Mouse (Mus musculus) CH12F3 (cell line): ENCODE results near the gene Serpinh1.

ENCODE experiments used
- in situ Hi-C: fragments of 300-500 bp; cut with MboI; formaldehyde crosslinking; loops from 2 replicates; pipeline ENCODE4 v1.14.3; 2020; ENCODE audit warnings: low sequenced_read_pairs

Gene Serpinh1

GRCm38 (mm10) chr7:99330012-99330411 is 23.0 kb downstream of the Serpinh1 start:
- in situ Hi-C loops = no loop called here

- in situ Hi-C loops = no loop called here
Observed at GRCm38 (mm10) chr7:99328847-99329246, 24.2 kb downstream of the Serpinh1 start.

- in situ Hi-C loops = no loop called here
Observed at GRCm38 (mm10) chr7:99326128-99326527, 26.9 kb downstream of the Serpinh1 start.

- in situ Hi-C loops = no loop called here
Observed at GRCm38 (mm10) chr7:99324810-99325209, 28.2 kb downstream of the Serpinh1 start.

- in situ Hi-C loops = no loop called here
Observed at GRCm38 (mm10) chr7:99323321-99323700, 29.7 kb downstream of the Serpinh1 start.

GRCm38 (mm10) chr7:99322691-99323320 is 30.2 kb downstream of the Serpinh1 start:
- in situ Hi-C loops = no loop called here

GRCm38 (mm10) chr7:99320524-99320923 is 32.5 kb downstream of the Serpinh1 start:
- in situ Hi-C loops = no loop called here

GRCm38 (mm10) chr7:99317475-99317874 is 35.6 kb downstream of the Serpinh1 start:
- in situ Hi-C loops = no loop called here

- in situ Hi-C loops = no loop called here
Observed at GRCm38 (mm10) chr7:99316207-99316606, 36.8 kb downstream of the Serpinh1 start.

- in situ Hi-C loops = no loop called here
Observed at GRCm38 (mm10) chr7:99314565-99314964, 38.5 kb downstream of the Serpinh1 start.

GRCm38 (mm10) chr7:99313253-99313652 is 39.8 kb downstream of the Serpinh1 start:
- in situ Hi-C loops = no loop called here

GRCm38 (mm10) chr7:99312671-99313143 is 40.3 kb downstream of the Serpinh1 start:
- in situ Hi-C loops = no loop called here

GRCm38 (mm10) chr7:99312058-99312457 is 41.0 kb downstream of the Serpinh1 start:
- in situ Hi-C loops = no loop called here

GRCm38 (mm10) chr7:99311433-99311832 is 41.6 kb downstream of the Serpinh1 start:
- in situ Hi-C loops = no loop called here

GRCm38 (mm10) chr7:99306640-99307039 is 46.4 kb downstream of the Serpinh1 start:
- in situ Hi-C loops = no loop called here

GRCm38 (mm10) chr7:99305688-99306087 is 47.4 kb downstream of the Serpinh1 start:
- in situ Hi-C loops = no loop called here

GRCm38 (mm10) chr7:99304949-99305372 is 48.1 kb downstream of the Serpinh1 start:
- in situ Hi-C loops = no loop called here

- in situ Hi-C loops = no loop called here
Observed at GRCm38 (mm10) chr7:99304029-99304428, 49.0 kb downstream of the Serpinh1 start.

GRCm38 (mm10) chr7:99300650-99301175 is 52.3 kb downstream of the Serpinh1 start:
- in situ Hi-C loops = no loop called here
